Mouse (Mus musculus) thymus, adult 2 months (tissue): ENCODE results near the gene Gm20388. TPM values are rescaled to one million over a fixed set of nuclear protein-coding genes. Genes with fewer than 3 reads are reported as not detected.

Experiments used
- DNase-seq: peaks from one replicate; pipeline ENCODE4 v3.0.0; 2021
- H3K27ac ChIP-seq: fragments of 200-500 bp; 2 replicates; pipeline ENCODE4 v1.5.1; 2012; ENCODE audit warnings: low read length, control low read depth; ENCODE audit not compliant: control insufficient read depth, insufficient read depth
- H3K27me3 ChIP-seq: fragments of 200-500 bp; 2 replicates; pipeline ENCODE4 v1.6.1; 2012; ENCODE audit warnings: mild to moderate bottlenecking, low read length, moderate library complexity, mixed read lengths; ENCODE audit not compliant: control insufficient read depth, insufficient read depth
- H3K36me3 ChIP-seq: fragments of 200-500 bp; 2 replicates; pipeline ENCODE4 v1.6.1; 2012; ENCODE audit warnings: mild to moderate bottlenecking, low read length, moderate library complexity; ENCODE audit not compliant: control insufficient read depth, insufficient read depth
- H3K4me1 ChIP-seq: fragments of 200-500 bp; replicated peaks from 2 replicates; pipeline ENCODE4 v1.6.1; 2012; ENCODE audit warnings: low read length; ENCODE audit not compliant: control insufficient read depth, insufficient read depth
- H3K4me3 ChIP-seq: fragments of 200-500 bp; 2 replicates; pipeline ENCODE4 v1.5.1; 2012; ENCODE audit warnings: mild to moderate bottlenecking, low read length, control low read depth, moderate library complexity; ENCODE audit not compliant: control insufficient read depth, insufficient read depth
- CTCF ChIP-seq: fragments of 200-500 bp; IDR thresholded peaks from 2 replicates; pipeline ENCODE4 v1.5.1; 2012; ENCODE audit warnings: mild to moderate bottlenecking, control low read depth, low read length, moderate library complexity, borderline replicate concordance; ENCODE audit not compliant: control insufficient read depth, poor library complexity, insufficient read depth; ENCODE audit errors: extremely low read depth
- POLR2A ChIP-seq: fragments of 200-500 bp; IDR thresholded peaks from 2 replicates; pipeline ENCODE4 v1.6.1; 2012; ENCODE audit warnings: mild to moderate bottlenecking, low read length, control low read depth, moderate library complexity; ENCODE audit not compliant: control insufficient read depth, poor library complexity, insufficient read depth; ENCODE audit errors: extremely low read depth
- WGBS: fragments of 180-500 bp; shearing (Covaris S2); methylation state at CpG from one replicate; pipeline ENCODE4 v1.1.7; 2018; 5-methylcytosine and 5-hydroxymethylcytosine counted together
- polyA plus RNA-seq: library from polyadenylated mRNA; depleted of rRNA; stranded (reverse); fragments of >200 nt; gene quantifications from 2 replicates; pipeline ENCODE4 v1.2.3, GENCODE M21; 2012

Gm20388 gene
- polyA plus RNA-seq, 1 experiment = 103 TPM

- Histone ChIP-seq H3K27ac (no peak overlapping the region), H3K4me3 (no peak overlapping the region), H3K27me3 (no peaks in the 10 kb centered on the region), H3K4me1 (peaks cover 18% of the 10 kb centered on the region), H3K36me3 (peaks cover 55% of the 10 kb centered on the region)
- WGBS = 98% methylated on average over 5 of the region's 5 CpGs
- no peak for DNase-seq
- TF ChIP-seq POLR2A (no peak), CTCF (no peak)
Observed at GRCm38 (mm10) chr8:122010638-122011037, 2100.0 kb downstream of the Gm20388 start.

- WGBS = 65% methylated on average over 7 of the region's 7 CpGs
- H3K4me1 ChIP-seq = peaks cover 18% of the 10 kb centered on the region
Observed at GRCm38 (mm10) chr8:122011066-122011588, 2100.5 kb downstream of the Gm20388 start.

GRCm38 (mm10) chr8:122014606-122015005, 2104.0 kb downstream of the Gm20388 start:
- TF ChIP-seq CTCF = no peak
- no peak for TF ChIP-seq POLR2A
- Histone ChIP-seq H3K27ac (no peak overlapping the region), H3K4me3 (no peak overlapping the region), H3K4me1 (no peaks in the 10 kb centered on the region), H3K27me3 (no peaks in the 10 kb centered on the region), H3K36me3 (peaks cover 41% of the 10 kb centered on the region; the same call in 1 of the 2 replicates)
- no peak for DNase-seq
- WGBS = 96% methylated on average over 3 of the region's 3 CpGs

More at GRCm38 (mm10) chr8:122011066-122011588, 2100.5 kb downstream of the Gm20388 start:
- Histone ChIP-seq H3K36me3 (peaks cover 54% of the 10 kb centered on the region), H3K27ac (no peak overlapping the region), H3K4me3 (no peak overlapping the region), H3K27me3 (no peaks in the 10 kb centered on the region)
- TF ChIP-seq POLR2A (no peak), CTCF (no peak)
- DNase-seq = no peak

GRCm38 (mm10) chr8:122018046-122018831, 2107.6 kb downstream of the Gm20388 start:
- Histone ChIP-seq H3K36me3 (peaks cover 26% of the 10 kb centered on the region; the same call in 1 of the 2 replicates), H3K4me1 (no peaks in the 10 kb centered on the region), H3K27me3 (no peaks in the 10 kb centered on the region), H3K4me3 (no peak overlapping the region), H3K27ac (no peak overlapping the region)
- no peak for DNase-seq
- WGBS = 93% methylated on average over 22 of the region's 22 CpGs
- no peak for TF ChIP-seq POLR2A
- no peak for TF ChIP-seq CTCF

GRCm38 (mm10) chr8:122019162-122019561, 2108.5 kb downstream of the Gm20388 start:
- DNase-seq = no peak
- Histone ChIP-seq H3K4me1 (no peaks in the 10 kb centered on the region), H3K27ac (no peak overlapping the region), H3K36me3 (peaks cover 22% of the 10 kb centered on the region; the same call in 1 of the 2 replicates), H3K4me3 (no peak overlapping the region), H3K27me3 (no peaks in the 10 kb centered on the region)
- WGBS = 100% methylated on average over 1 of the region's 1 CpGs
- TF ChIP-seq CTCF = no peak
- TF ChIP-seq POLR2A = no peak

GRCm38 (mm10) chr8:122020050-122020771, 2109.6 kb downstream of the Gm20388 start:
- Histone ChIP-seq H3K27ac (no peak overlapping the region), H3K27me3 (no peaks in the 10 kb centered on the region), H3K4me3 (no peak overlapping the region), H3K4me1 (no peaks in the 10 kb centered on the region), H3K36me3 (peaks cover 21% of the 10 kb centered on the region; the same call in 1 of the 2 replicates)
- WGBS = 95% methylated on average over 8 of the region's 8 CpGs
- no peak for DNase-seq
- TF ChIP-seq CTCF (no peak), POLR2A (no peak)
